Mouse (Mus musculus): ENCODE data around the gene Mgat1. TPM values are rescaled to one million over a fixed set of nuclear protein-coding genes. Genes with fewer than 3 reads are reported as not detected.
"Not testable (repeated sequence)": the region's sequence is repeated elsewhere in the genome, so short reads cannot be mapped to it uniquely, and the experiment has no call there.

The Mgat1 gene
- 10 to 100 TPM; 67.9 to 77.0 TPM for total RNA-seq (2021)
- long read RNA-seq, experiment 1, transcript Mgat1-213 (4 exons, 3,151 nt) = major isoform, 21 of 64 reads
- long read RNA-seq, experiment 1, transcript Mgat1-201 (3 exons, 2,976 nt) = minor isoform, 19 of 64 reads
- long read RNA-seq, experiment 1, partial matches to known transcripts = 3 of 64 reads
- long read RNA-seq, experiment 1, other reads (novel, unspliced or antisense) = 14 of 64 reads
- long read RNA-seq, experiment 2, transcript Mgat1-201 (3 exons, 2,976 nt) = major isoform, 19 of 59 reads
- long read RNA-seq, experiment 2, transcript Mgat1-202 (3 exons, 2,729 nt) = minor isoform, 6 of 59 reads
- long read RNA-seq, experiment 2, transcript Mgat1-213 (4 exons, 3,151 nt) = major isoform, 19 of 59 reads
- long read RNA-seq, experiment 2, partial matches to known transcripts = 9 of 59 reads
- long read RNA-seq, experiment 2, other reads (novel, unspliced or antisense) = 2 of 59 reads

DNA sequence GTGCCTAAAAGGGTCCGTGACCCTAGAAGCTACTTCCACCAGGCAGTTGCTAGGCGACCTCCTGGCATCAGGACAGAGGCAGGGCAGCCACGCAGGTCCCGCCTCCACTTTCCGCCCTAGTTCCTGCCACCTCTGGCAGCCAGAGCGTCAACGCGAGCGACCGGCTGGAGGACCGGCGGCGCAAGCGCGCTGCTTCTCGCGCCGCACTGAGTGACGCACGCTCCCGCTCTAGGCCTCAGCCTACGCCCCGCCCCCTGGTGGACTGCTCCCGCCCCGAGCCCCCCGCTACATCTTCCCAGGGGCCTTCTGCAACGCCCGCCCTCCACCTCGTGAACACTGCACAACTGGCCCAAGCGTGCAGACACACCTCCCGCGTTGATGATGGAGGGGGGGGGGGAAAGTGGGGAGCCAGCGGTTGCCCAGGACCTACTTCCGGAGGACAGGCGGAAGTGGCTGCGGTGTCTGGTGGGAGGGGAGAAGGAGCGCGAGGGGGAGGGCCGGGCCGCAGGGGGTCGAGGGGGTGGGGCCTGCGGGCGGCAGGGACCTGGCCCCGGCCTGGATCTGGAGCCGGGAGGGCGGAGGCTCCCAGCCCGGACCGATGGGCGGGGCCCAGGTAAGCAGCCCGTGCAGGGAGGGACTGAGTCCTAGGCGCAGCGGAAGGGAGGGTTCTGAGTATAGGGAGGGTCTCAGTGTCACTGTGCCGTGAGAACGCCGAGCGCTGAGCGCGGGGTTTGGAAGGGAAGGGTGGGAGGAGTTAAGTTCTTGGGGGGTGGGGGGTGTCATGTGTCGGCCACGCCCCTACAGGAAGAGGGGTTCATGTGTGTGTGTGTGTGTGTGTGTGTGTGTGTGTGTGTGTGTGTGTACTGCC, at the start of gene Mgat1:
Mgat1 (plus strand) TSS at position 465 of the 868 bp plus-strand sequence.
- peak; percentile 86 to 91 for DNase-seq (ENCODE audit: low spot score in 2 of 2)

- DNase-seq (ENCODE audit: low spot score in 2 of 2) = not testable (repeated sequence)
Observed at GRCm38 (mm10) chr11:49194771-49195170, 49.2 kb upstream of the Mgat1 start.

GRCm38 (mm10) chr11:49195819-49196322, 48.1 kb upstream of the Mgat1 start:
- no peak for DNase-seq (ENCODE audit: low spot score in 2 of 2)

DNA sequence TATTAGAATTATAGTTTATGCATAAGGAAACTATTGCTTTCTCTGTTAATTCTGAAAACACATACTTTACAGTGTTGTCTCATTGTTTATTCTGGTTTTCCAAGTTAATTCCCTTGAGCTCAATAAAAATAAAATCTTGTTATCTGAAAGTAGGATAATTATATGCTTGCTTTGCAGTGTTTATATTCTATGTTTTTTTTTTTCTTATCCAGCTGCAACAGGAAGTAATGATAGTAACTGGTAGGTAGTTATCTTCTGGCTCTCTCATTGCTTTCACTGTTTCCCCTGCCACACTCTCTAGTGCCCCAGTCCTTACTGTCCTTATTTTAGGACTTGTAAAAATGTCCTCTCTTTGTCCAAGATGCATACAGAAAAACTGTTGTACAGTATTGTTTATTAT, 43.3 kb upstream of the Mgat1 start:
- DNase-seq (ENCODE audit: low spot score in 2 of 2) = no peak

DNA sequence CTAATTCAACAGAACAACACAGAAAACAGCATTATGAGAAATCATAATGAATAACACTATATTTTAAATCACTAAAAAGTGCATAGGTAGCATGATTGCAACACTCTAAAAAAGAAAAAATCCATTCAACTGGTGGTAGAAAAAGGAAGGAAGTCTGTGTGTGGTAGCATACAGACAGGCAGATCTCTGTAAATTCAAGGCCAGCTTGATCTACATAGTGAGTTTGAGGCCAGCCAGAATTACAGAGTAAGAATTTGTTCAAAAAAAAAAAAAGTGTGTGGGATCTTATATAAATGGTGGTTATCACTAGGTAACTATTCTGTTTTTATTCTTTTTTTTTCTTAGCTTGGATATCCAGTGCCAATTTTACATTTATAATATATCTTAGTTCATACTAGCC, 42.8 kb upstream of the Mgat1 start:
- no peak for DNase-seq (ENCODE audit: low spot score in 2 of 2)

- no peak for DNase-seq (ENCODE audit: low spot score in 2 of 2)
Observed at GRCm38 (mm10) chr11:49202071-49202470, 41.9 kb upstream of the Mgat1 start.

GRCm38 (mm10) chr11:49202523-49203061, 41.4 kb upstream of the Mgat1 start:
- peak in 1 of 2 experiments; percentile 10 for DNase-seq (ENCODE audit: low spot score in 2 of 2)

DNA sequence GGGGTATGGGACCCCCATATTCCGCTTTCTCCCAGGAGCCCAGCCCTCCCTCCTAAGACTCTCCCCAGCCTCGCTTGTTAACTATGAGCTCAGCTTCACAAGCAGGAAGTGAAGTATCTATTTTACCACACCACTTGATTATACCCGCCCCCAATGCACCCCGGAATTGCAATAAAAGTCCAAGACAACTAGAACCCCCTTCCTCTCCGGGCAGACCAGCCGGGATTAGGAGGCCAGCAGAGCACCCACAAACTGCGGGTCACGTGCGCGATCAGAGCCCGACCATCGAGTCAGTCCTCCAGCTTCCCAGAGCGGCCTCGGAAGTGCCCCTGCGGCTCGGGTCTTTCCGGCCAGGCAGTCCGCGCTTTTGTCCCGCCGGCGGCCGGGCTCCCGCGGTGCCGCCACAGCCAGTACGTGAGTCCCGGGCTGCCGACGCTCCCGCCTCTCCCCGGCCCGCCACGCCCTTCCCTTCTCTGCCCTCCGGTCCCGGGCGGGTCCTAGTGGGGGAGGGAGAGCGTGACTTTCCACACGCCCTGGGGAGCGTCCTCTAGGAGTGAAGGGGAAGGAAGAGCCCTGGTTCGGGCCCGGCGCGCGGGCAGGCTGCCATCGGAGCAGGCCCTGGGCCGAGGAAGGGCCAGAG, 40.7 kb upstream of the Mgat1 start, which contains the start of gene Zfp62:
Zfp62 (plus strand) TSS at position 164 of the 640 bp plus-strand sequence.
- DNase-seq (ENCODE audit: low spot score in 2 of 2) = peak; percentile 95 to 96

- DNase-seq (ENCODE audit: low spot score in 2 of 2) = no peak
Observed at GRCm38 (mm10) chr11:49203771-49204497, 40.1 kb upstream of the Mgat1 start.

- no peak for DNase-seq (ENCODE audit: low spot score in 2 of 2)
Observed at GRCm38 (mm10) chr11:49205080-49205590, 38.9 kb upstream of the Mgat1 start.

GRCm38 (mm10) chr11:49207495-49207894, 36.5 kb upstream of the Mgat1 start:
- DNase-seq (ENCODE audit: low spot score in 2 of 2) = no peak

- DNase-seq (ENCODE audit: low spot score in 2 of 2) = no peak
Observed at GRCm38 (mm10) chr11:49212577-49212976, 31.4 kb upstream of the Mgat1 start.

DNA sequence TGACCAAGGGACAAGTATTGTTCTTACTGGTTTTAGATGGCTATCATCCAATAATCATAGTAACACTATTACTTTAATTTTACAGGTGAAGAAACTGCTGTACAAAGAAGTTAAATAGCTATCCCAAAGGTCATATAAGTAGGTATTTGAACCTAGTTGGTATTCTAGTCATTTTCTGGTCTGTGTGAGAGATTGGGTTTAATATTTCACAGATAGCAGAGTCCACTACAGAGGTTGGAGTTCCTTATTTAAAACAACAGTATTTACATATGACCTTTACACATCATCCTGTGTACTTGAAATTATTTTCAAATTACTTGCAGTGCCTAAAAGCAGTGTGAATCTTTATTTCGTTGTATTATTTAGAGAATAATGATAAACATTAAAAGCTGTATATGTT, 30.5 kb upstream of the Mgat1 start:
- no peak for DNase-seq (ENCODE audit: low spot score in 2 of 2)

GRCm38 (mm10) chr11:49219271-49219670, 24.7 kb upstream of the Mgat1 start:
- DNase-seq (ENCODE audit: low spot score in 2 of 2) = no peak

DNA sequence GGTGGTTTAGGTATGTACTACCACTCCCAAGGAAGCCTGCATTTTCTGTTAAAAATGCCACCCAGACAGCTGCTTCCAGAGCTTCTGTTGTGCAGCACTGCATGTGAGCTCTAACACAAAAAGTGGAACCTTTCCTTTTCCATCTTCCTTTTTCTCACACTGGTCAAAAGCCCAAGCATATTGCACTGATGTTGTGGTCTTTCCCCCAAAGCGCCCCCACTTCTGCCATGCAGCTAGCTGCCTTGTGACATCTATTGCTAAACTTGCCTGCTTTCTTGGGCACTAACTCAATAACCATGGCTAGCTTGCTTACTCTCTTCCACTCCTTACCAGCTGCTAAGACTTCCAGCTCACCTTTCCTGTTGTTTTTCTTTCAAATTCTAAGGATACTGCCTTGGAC, 19.5 kb upstream of the Mgat1 start:
- no peak for DNase-seq (ENCODE audit: low spot score in 2 of 2)

GRCm38 (mm10) chr11:49232781-49233180, 11.2 kb upstream of the Mgat1 start:
- DNase-seq (ENCODE audit: low spot score in 2 of 2) = peak; percentile 34 to 36

- no peak for DNase-seq (ENCODE audit: low spot score in 2 of 2)
Observed at GRCm38 (mm10) chr11:49235459-49236207, 8.4 kb upstream of the Mgat1 start.

DNA sequence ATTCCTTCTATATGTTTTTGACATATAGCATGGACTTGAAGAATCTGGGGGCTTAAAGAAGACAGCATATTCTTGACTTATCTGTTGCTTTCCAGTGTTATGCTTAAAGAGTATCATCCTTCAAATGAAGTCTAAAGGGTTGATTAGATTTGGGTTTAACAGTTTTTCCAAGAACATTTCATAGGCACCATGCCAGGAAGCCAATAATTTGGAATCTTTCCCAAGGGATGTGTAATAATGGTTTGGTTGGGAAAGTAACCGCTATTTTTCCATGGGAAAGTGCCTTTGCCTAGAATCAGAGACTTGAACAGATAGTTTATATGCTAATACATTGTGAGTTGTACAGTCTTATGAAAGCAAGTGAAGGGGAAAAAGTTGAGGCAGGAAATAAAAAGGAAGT, 7.1 kb upstream of the Mgat1 start:
- DNase-seq (ENCODE audit: low spot score in 2 of 2) = no peak

GRCm38 (mm10) chr11:49237532-49237931, 6.5 kb upstream of the Mgat1 start:
- DNase-seq (ENCODE audit: low spot score in 2 of 2) = no peak

All from left cerebral cortex, adult 18-20 months (tissue).